Mouse (Mus musculus) brown adipose tissue, adult 24 weeks (tissue): ENCODE measurements at regions not wholly inside any gene's neighbourhood (a gene's known extent, or its start where the extent isn't known, plus 50 kb on each side); places are given as distances from the start of the nearest gene placed in this dataset.

ENCODE experiments used
- H3K27ac ChIP-seq: fragments of 200-500 bp; replicated peaks from 2 replicates; pipeline ENCODE4 v1.5.1; 2012; ENCODE audit warnings: low read depth, mild to moderate bottlenecking, low read length
- H3K4me1 ChIP-seq: fragments of 200-500 bp; 2 replicates; pipeline ENCODE4 v1.6.1; 2012; ENCODE audit warnings: low read length, mixed read lengths; ENCODE audit not compliant: control insufficient read depth, insufficient read depth, insufficient read length
- H3K4me3 ChIP-seq: fragments of 200-500 bp; 2 replicates; pipeline ENCODE4 v1.5.1; 2012; ENCODE audit warnings: low read depth, mild to moderate bottlenecking, low read length, moderate library complexity; ENCODE audit not compliant: insufficient read depth

DNA sequence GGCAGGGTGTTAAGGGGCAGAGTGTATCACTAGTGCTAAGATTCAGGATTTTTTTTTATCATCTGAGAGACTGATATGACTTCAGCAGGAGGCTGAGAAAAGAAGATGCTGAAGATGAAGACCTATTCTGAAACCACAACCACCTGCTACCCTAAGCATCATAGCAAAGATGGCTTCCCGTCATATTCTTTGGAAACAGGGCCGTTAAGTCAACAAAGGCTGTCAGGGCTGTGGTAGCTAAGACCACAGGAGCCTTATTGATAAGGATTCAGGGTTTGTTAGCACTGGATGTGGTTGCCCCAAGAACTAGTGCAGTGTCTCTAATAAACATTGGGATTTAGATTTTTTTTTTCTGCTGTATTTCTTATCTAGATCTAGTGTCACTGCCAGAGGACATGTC, 56.7 kb upstream of the Rasgrp1 start:
- Histone ChIP-seq H3K4me1 (no peaks in the 10 kb centered on the region), H3K27ac (no peak overlapping the region)

DNA sequence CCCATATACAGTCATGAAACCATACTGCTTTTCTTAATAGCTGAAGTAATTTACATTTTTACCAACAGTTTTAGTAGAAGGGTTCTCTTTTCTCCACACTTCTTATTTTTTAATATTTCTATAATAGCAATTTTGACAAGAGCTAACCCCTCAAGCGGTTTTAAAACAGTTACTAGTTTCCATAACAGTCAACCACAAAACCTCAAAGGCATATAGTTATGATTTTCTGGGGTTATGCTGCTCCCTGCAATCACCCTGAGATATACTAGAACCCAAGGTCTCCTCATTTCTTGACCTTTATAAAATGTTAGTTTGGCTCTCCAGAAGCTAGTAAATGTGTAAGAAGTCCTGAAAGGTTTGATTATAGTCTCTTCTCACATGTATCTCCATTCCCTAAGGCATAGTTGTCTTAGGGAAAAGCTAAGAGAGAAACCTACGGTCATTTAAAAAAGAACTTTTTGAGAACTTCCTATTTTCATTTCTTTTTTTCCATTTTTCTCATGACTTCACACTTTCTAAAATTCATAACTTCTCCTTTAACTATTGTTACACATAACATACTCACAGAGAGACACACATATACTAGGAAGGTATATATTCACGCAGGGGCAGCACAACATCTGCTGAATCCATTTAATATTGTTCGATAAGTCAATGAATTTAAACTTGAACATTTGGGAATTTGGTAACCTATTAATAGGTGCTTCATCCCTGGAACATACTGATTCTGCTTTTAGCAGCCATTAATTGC, 60.8 kb upstream of the Rasgrp1 start:
- no peaks in the 10 kb centered on the region for H3K4me1 ChIP-seq
- no peak overlapping the region for H3K4me3 ChIP-seq
- no peak overlapping the region; the same call in 1 of the 2 replicates for H3K27ac ChIP-seq

More for the DNA sequence above, 56.7 kb upstream of the Rasgrp1 start:
- no peak overlapping the region for H3K4me3 ChIP-seq

DNA sequence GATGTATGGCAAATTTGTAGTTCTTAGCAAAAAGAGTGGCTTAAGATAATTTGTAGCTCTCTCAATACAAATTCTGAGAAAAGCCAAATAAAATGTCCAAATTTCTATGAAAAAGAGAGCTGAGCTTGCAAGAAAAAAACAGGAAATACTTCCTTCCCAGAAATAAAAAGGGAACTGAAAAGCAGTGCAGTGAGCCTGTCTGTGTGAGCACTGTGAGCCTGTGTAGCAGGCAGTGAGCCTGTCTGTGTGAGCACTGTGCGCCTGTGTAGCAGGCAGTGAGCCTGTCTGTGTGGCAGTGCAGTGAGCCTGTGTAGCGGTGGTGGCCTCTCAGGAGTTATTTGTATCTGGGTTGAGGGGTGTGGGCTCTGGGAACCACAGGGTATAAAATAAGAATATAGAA, 62.7 kb upstream of the Rasgrp1 start:
- H3K4me3 ChIP-seq = no peak overlapping the region
- H3K27ac ChIP-seq = no peak overlapping the region
- H3K4me1 ChIP-seq = no peaks in the 10 kb centered on the region

DNA sequence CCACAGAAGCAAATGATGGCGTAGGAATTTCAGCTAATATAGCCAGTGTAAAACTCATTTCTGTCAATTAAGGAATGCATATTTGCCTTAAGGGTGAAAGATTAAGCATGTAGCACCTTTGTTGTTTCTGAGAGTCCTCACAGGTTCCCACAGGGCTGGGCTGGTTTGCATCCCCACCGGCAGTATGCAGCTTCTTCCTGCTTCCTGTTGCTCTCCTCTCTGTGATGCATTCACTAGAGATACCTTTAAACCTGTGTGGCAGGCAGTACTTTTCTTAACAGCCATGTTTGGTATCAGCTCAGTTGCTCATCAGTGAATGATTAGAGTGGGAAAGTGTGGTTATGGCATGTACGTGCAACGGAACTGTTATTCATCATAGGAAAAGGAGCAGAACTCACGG, 65.4 kb upstream of the Rasgrp1 start:
- Histone ChIP-seq H3K4me3 (no peak overlapping the region), H3K27ac (no peak overlapping the region), H3K4me1 (no peaks in the 10 kb centered on the region)

DNA sequence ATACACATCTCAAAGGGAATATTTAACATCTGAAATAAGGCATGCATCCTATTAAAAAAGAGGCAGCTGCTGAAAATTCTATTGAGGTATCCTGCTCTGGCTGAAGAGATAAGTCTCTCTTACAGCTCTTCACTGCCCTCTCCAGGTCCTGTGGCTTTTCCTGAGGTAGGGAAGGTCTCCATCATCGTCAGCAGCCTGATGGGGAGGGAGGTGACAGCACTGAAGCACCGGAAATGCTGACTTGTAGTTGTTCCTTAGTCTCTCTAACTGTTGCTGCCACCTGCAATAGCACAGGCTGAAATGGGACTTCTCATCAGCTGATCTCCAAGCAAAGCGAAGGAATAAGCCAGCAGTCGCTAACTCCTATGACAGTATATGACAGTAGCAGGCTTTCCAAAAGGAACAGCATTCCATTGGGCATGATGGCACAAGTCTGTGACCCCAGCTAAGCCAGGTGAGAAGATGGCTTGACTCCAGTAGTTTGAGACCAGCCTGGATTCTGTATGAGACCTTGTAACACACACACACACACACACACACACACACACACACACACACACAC, 69.3 kb upstream of the Rasgrp1 start:
- no peak overlapping the region for H3K27ac ChIP-seq
- H3K4me3 ChIP-seq = no peak overlapping the region
- H3K4me1 ChIP-seq = no peaks in the 10 kb centered on the region

DNA sequence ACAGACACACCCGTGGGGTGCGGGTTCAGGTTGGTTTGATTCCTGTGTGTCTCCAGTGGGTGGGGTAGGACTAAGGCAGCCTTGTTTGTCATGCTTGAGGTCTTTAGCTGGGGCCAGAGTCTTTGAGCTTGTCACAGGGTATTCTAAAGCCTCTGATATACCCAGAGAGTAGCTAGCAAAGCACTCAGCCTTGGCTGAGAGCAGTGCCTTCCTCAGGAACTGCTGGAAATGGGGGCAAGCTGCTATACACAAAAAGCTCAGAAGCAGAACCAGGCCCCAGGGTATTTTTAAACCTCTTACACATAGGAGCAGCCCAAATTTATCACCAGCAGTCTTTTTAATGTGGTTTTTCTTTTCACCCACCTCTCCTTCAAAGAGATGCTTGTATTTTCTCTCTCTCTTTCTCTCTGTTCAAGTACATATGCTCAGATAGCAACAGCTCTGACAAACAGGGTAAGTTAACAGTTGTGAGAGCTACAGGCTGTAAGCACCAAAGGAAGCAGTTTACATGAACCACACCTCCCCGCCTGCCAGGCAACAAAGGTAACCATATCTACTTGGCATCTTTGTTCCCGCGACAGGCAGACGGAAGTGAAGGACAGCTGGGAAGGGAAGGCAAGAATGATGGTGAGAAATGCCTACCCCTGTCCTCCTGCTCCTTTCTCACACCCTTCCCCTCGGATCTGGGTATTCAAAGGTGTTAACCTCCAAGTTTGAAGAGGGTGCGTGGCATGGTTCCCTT, 74.6 kb upstream of the Rasgrp1 start:
- H3K4me1 ChIP-seq = no peaks in the 10 kb centered on the region
- no peak overlapping the region for H3K27ac ChIP-seq
- no peak overlapping the region for H3K4me3 ChIP-seq

DNA sequence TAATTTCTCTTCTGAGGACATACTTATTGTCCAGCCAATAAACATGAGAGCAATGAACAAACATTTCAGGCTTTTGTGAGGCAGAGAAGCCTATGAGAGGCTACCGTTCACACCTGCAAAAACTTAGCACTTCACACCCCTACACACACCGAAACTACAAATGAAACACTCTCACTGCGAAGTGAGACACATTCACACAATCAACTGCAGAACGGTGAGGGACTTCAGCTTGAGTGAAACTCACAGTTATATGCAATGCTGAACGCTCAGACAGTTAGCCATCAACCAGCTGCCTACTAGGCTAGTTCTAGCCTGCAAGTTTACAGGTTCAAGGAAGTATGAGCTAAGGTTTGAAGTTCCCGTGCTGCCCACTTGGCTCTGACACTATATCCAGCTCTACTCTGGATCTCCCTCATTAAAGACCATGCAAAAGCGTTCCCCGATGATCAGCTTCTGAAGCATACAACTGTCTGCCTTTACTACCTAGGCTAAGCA, 75.4 kb upstream of the Rasgrp1 start:
- Histone ChIP-seq H3K4me1 (no peaks in the 10 kb centered on the region), H3K27ac (no peak overlapping the region), H3K4me3 (no peak overlapping the region)

DNA sequence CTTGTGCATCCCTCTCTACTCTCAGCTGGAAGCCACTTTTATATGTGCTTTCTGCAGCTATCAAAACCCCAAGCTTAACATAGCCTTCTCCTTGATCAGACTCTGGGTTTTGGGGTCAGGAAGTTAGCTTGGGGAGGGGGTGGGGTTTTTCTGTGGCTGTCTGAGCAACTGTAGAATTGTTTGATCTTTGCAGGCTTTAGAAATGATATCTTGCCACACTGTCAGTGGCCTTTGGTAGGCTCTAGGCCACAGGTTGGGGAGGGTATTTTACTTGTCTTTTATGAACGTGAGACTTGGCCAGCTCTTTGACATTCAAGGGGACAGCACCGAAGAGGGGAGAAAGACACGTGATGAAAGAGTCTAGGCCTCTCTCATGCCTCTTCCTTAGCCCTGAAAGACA, 75.9 kb upstream of the Rasgrp1 start:
- Histone ChIP-seq H3K4me3 (no peak overlapping the region), H3K27ac (no peak overlapping the region), H3K4me1 (no peaks in the 10 kb centered on the region)

DNA sequence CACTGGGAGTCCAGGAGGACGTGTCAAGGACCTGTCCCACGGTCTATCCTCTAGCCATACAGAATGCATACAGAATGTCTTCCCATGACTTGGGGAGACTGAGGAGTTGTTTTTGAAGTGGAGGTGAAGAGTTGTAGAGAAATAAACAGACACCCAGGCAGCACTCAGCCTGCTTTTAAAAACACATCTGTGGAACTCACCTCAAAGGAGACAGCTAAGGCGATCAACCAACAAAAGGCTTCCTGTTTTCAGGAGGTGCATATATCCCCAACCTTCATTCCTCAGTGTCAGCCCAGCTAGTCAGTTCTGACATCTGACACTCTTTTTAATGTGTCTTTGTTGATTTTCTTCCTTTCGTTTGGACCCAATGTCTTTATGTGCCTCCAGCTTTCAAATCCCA, 78.6 kb upstream of the Rasgrp1 start:
- Histone ChIP-seq H3K4me1 (no peaks in the 10 kb centered on the region), H3K27ac (no peak overlapping the region), H3K4me3 (no peak overlapping the region)

DNA sequence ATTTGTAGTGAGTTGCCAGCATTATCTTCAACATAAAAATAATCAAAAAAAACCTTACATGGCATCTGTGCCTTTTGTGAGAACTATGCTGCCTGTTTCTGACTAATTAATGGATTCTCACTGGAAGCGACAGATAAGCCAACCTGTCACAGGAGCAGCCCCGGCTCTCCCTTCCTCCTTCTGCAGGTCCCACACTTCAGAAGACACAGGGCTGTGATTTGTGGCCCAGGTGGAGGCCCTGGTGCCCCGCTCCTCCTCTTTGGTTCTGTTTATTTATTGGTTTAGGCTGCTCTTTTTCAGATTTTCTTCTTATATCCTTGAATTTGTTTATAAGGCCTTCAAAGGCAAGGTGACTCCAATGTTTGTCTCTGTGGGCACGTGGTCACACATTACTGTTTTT, 80.0 kb upstream of the Rasgrp1 start:
- H3K27ac ChIP-seq = no peak overlapping the region
- no peaks in the 10 kb centered on the region for H3K4me1 ChIP-seq
- H3K4me3 ChIP-seq = no peak overlapping the region

DNA sequence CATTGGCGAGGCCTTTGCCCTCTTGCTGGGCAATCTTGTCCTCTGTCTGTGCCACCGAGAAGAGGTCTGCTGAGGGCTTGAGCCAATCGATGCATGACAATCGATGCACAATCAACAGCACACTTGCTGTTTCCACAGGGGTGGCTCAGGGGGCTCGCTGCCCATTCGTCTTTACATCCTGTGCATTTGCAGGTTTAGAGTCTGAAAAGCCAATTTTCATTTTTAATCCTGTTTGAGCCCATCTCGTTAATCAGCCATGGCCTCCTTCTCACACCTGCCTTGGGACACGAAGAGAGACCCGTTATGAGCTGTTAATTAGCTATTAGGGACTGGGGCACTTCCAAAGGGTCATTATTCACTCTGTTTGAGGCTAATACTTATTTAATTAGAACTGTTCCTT, 86.4 kb upstream of the Rasgrp1 start:
- Histone ChIP-seq H3K4me1 (no peaks in the 10 kb centered on the region), H3K27ac (no peak overlapping the region), H3K4me3 (no peak overlapping the region)

DNA sequence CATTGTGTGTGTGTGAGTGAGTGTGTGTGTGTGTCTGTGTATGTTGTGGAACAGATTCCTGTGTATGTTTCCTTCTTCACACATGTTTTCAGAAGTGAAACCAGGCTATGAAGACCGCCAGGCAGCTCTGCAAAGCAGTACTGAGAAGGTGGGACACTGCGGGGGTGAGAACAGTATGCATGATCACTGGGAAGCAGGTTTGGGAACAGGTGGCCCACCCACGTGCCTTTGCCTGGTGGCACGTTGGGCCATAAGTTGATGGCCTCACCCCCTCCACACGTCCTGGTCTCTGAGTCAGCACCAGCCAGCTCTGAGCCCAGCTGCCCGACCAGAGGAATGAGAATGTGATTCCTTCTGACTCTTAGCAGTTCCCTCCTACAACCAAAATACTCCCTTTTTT, 89.2 kb upstream of the Rasgrp1 start:
- no peaks in the 10 kb centered on the region for H3K4me1 ChIP-seq
- no peak overlapping the region for H3K4me3 ChIP-seq
- H3K27ac ChIP-seq = no peak overlapping the region

DNA sequence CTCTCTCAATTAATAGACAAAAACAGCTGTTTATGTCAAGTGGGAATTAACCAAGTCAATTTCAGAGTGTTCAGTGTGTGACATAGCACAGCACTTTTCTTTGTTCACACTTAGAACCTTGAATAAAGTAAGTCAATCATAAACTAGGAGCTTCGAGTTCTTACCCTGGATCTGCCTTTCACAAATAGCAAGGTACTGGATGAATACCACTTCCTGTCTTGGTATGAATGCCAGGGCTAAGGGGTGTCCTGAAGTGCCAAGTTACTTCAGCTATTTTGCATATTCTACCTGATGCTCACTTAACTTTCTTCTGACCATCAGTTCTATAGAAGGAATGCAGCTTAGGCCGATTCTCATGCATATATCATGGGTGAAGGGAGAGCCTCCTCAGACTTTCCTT, 90.1 kb upstream of the Rasgrp1 start:
- Histone ChIP-seq H3K4me3 (no peak overlapping the region), H3K27ac (no peak overlapping the region), H3K4me1 (no peaks in the 10 kb centered on the region)

DNA sequence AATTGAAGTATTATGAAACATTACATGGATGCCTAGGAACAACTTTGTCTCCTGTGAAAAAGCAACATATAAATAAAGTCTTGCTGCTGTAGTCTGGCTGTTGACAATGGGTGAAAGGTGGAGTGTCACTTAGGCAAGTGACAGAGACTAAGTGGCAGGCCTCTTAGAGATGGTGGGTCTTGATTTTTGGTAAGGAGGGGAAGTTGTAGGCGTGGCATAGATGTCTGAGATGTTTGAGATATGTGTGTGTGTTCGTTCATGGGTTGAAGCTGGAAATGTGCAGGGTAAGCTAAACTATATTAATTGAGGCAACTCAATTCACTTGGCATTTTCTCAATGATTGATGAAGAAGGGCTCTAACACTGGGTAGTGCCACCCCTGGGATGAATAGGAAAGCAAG, 90.7 kb upstream of the Rasgrp1 start:
- H3K27ac ChIP-seq = no peak overlapping the region

DNA sequence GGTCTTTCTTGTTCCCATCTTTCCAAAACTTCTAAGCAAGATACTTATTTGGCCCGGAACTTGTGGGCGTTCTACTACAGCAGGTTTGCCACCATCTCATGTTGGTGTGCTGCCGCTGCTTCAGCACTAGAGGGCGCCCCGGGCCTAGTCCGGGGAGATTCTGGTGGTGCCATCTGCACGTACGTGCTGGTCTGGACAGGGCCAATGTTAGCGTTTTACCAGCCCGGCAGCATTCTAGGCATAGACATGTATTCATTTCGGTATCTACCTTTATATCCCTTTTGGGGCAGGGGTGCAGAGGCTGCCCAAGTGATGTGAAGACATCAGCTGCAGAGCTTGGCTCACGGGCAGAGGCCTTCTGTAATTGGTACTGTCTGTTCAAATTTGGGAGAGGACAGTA, 95.3 kb upstream of the Rasgrp1 start:
- Histone ChIP-seq H3K4me1 (no peaks in the 10 kb centered on the region), H3K4me3 (no peak overlapping the region), H3K27ac (no peak overlapping the region)

More for the DNA sequence above, 90.7 kb upstream of the Rasgrp1 start:
- Histone ChIP-seq H3K4me3 (no peak overlapping the region), H3K4me1 (no peaks in the 10 kb centered on the region)
